Mouse (Mus musculus) stomach, embryonic 15.5 days (tissue): ENCODE measurements around the gene Ltc4s. TPM values are rescaled to one million over a fixed set of nuclear protein-coding genes. Genes with fewer than 3 reads are reported as not detected.

Experiments used
- ATAC-seq: fragments of 200-750 bp; cut with Nextera tagmentation; 2 replicates; pipeline ENCODE4 v1.8.0; 2017; ENCODE audit warnings: low read depth, moderate number of reproducible peaks, moderate TSS enrichment; ENCODE audit not compliant: insufficient read depth, low FRiP score
- H3K27ac ChIP-seq: fragments of 300-500 bp; sonication (generic); 2 replicates; pipeline ENCODE4 v1.5.1; 2015; ENCODE audit warnings: mild to moderate bottlenecking, inconsistent platforms
- H3K27me3 ChIP-seq: fragments of 300-500 bp; sonication (generic); replicated peaks from 2 replicates; pipeline ENCODE4 v1.6.1; 2015; ENCODE audit warnings: inconsistent platforms
- H3K36me3 ChIP-seq: fragments of 300-500 bp; sonication (generic); 2 replicates; pipeline ENCODE4 v1.6.1; 2015; ENCODE audit warnings: inconsistent platforms
- H3K4me1 ChIP-seq: fragments of 300-500 bp; sonication (generic); 2 replicates; pipeline ENCODE4 v1.6.1; 2015; ENCODE audit warnings: inconsistent platforms
- H3K4me2 ChIP-seq: fragments of 300-500 bp; sonication (generic); 2 replicates; pipeline ENCODE4 v1.6.1; 2015; ENCODE audit warnings: mild to moderate bottlenecking, inconsistent platforms
- H3K4me3 ChIP-seq: fragments of 300-500 bp; sonication (generic); replicated peaks from 2 replicates; pipeline ENCODE4 v1.5.1; 2015; ENCODE audit warnings: inconsistent platforms
- H3K9ac ChIP-seq: fragments of 300-500 bp; sonication (generic); 2 replicates; pipeline ENCODE4 v1.6.1; 2015; ENCODE audit warnings: inconsistent platforms
- H3K9me3 ChIP-seq: fragments of 300-500 bp; sonication (generic); 2 replicates; pipeline ENCODE4 v1.6.1; 2016; ENCODE audit warnings: inconsistent platforms
- WGBS: fragments of 180-500 bp; shearing (Covaris S2); methylation state at CpG from one replicate; pipeline ENCODE4 v1.1.7; 2015; 5-methylcytosine and 5-hydroxymethylcytosine counted together
- polyA plus RNA-seq: library from polyadenylated mRNA; unstranded; fragments of >200 nt; fragmentation: Nextera tagmentation; extraction: Ambion mirVana; gene quantifications from 2 replicates; pipeline ENCODE4 v1.2.1, GENCODE M21; 2015

The Ltc4s gene
- polyA plus RNA-seq, 1 experiment from 2014 or later, result 4.5 TPM

DNA sequence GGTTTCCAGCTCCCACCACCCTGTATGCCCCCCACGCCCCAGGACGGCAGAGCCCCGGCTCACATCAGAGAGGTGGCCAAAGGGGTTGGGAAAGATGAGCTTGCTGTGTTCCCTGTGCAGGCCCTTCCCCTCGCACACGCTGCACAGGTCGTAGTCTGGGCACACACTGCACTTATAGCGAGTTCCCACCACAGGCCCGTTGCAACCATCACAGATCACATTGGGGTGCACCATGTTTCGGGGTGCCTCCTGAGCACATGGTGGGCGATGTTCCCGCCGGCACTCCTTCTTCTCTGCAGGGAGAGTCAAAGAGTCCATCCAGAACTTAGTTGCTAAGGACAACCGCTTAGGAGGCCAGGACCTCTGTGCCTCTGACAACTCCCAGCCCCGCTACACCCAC is 31.1 kb downstream of the Ltc4s start:
- Histone ChIP-seq H3K27me3 (no peaks in the 10 kb centered on the region), H3K36me3 (peaks cover 46% of the 10 kb centered on the region), H3K4me1 (peaks cover 10% of the 10 kb centered on the region), H3K9me3 (no peaks in the 10 kb centered on the region), H3K9ac (no peak overlapping the region), H3K4me2 (no peak overlapping the region), H3K4me3 (no peak overlapping the region), H3K27ac (no peak overlapping the region)
- ATAC-seq, result no peak
- 94% methylated on average over 14 of the region's 14 CpGs for WGBS

DNA sequence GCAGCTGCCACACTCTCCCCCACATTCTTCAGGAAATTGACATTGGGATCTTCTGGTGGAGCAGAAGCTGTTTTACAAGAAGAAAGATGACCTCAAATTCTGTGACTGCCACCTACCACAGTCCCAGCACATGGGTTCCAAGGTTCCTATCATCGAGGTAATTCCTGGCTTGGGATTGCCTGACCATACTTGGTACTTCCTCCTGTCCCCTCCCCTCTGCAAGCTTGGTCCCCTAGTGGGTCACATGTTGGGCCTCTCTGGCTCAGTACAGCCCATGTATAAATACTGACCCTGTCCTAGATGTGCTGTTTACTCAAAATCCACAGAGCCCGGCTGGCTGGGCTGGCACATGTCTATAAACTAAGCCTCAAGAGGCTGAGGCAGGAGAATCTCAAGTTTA is 32.4 kb downstream of the Ltc4s start:
- ATAC-seq, result no peak
- H3K4me3 ChIP-seq, result no peak overlapping the region
- no peaks in the 10 kb centered on the region for H3K27me3 ChIP-seq
- H3K4me1 ChIP-seq, result peaks cover 8% of the 10 kb centered on the region
- peaks cover 59% of the 10 kb centered on the region for H3K36me3 ChIP-seq
- H3K9me3 ChIP-seq, result no peaks in the 10 kb centered on the region
- H3K4me2 ChIP-seq, result no peak overlapping the region
- no peak overlapping the region for H3K9ac ChIP-seq
- H3K27ac ChIP-seq, result no peak overlapping the region
- 80% methylated on average over 2 of the region's 2 CpGs for WGBS

DNA sequence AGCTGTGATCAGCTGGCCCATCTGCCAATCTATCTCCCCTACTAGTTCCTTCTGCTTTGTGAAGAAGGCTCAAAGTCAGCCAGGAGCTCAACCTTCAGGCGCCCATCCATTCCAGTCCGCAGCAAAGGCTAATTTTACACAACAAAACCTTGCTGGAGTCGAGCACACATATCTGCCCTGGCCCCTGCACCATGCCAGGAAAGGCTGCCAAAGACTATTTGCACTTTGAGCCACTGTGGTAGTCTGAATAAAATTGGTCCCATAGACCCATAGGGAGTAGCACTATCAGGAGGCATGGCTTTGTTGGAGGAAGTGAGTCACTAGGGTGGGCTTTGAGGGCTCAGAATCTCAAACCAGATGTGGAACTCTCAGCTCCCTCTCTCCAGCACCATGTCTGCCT is 33.0 kb downstream of the Ltc4s start:
- 92% methylated on average over 3 of the region's 3 CpGs for WGBS
- Histone ChIP-seq H3K27me3 (no peaks in the 10 kb centered on the region), H3K36me3 (peaks cover 65% of the 10 kb centered on the region), H3K9ac (no peak overlapping the region), H3K9me3 (no peaks in the 10 kb centered on the region), H3K27ac (no peak overlapping the region), H3K4me3 (no peak overlapping the region), H3K4me1 (0 out of 2 replicates have a peak, but pooled peaks cover 5% of the 10 kb centered on the region), H3K4me2 (no peak overlapping the region)
- ATAC-seq, result no peak

DNA sequence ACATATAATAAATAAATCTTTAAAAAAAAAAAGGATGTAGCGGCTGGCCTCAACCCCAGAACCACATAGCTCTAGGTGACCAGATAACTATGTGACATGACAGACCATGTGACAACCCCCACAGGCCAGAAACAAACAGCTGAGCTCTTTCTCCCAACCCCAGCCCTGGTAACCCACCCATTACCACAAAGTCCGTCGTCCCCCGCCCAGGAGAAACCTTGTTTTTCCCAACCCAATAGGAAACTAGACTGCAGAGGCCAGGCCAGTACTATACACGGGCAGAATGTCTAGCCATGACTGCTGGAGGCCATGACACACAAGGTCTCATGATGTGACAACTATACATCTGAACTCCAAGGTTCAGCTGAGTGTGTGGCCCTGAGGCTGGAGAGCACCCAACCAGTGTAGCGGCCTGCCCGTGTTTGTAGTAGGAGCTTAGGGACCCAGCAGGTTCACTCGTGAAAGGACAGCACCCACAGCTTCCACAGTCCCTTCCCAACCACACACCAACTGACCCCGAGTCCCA is 35.1 kb downstream of the Ltc4s start:
- Histone ChIP-seq H3K9me3 (no peaks in the 10 kb centered on the region), H3K27me3 (no peaks in the 10 kb centered on the region), H3K4me3 (no peak overlapping the region), H3K27ac (no peak overlapping the region), H3K4me1 (no peaks in the 10 kb centered on the region), H3K9ac (no peak overlapping the region), H3K4me2 (no peak overlapping the region), H3K36me3 (peaks cover 82% of the 10 kb centered on the region)
- 91% methylated on average over 9 of the region's 9 CpGs for WGBS
- ATAC-seq, result no peak

DNA sequence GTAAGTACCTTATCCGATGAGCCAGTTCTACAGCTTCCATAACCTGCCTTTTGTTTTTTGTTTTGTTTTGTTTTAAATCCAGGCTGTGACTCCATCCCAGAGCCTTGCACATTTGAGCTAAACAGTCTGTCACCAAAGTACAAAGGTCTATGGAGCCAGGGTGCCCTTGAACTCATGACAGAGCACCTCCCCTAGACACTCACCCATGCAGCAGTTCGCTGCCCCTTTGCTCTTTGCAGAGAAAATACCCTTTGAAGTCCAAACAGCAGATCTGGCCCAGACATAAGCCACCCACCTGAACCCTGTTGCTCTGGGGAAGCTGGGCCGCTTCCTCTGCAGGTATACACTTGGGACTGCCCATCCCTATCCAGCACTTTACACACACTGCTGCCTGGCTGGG is 36.8 kb downstream of the Ltc4s start:
- Histone ChIP-seq H3K27me3 (no peaks in the 10 kb centered on the region), H3K9ac (no peak overlapping the region), H3K4me3 (no peak overlapping the region), H3K9me3 (no peaks in the 10 kb centered on the region), H3K4me2 (no peak overlapping the region), H3K36me3 (peaks cover 66% of the 10 kb centered on the region), H3K27ac (no peak overlapping the region), H3K4me1 (no peaks in the 10 kb centered on the region)
- 90% methylated on average over 3 of the region's 3 CpGs for WGBS
- no peak for ATAC-seq

DNA sequence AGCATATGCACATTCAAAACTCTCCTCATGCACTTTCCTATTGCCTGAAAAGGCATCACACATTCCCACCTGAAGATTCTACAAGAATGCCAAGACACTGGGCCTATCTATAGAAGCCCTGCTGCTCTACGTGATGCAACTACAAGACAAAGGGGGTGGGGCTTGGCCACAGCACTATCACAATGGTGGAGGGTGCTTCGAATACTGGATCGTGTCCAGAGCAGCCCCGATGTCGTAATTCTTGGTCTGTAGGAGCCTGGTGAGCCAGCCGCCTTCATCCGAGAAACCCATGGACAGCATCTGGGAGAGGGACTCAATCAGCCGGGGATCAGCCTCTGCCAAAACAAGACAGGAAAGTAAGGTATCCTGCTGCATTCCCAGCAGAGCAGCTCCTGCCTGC is 37.8 kb downstream of the Ltc4s start:
- Histone ChIP-seq H3K9me3 (no peaks in the 10 kb centered on the region), H3K36me3 (peaks cover 56% of the 10 kb centered on the region), H3K27ac (no peak overlapping the region), H3K4me3 (no peak overlapping the region), H3K4me1 (no peaks in the 10 kb centered on the region), H3K9ac (no peak overlapping the region), H3K27me3 (no peaks in the 10 kb centered on the region), H3K4me2 (no peak overlapping the region)
- ATAC-seq, result no peak
- WGBS, result 81% methylated on average over 8 of the region's 8 CpGs

DNA sequence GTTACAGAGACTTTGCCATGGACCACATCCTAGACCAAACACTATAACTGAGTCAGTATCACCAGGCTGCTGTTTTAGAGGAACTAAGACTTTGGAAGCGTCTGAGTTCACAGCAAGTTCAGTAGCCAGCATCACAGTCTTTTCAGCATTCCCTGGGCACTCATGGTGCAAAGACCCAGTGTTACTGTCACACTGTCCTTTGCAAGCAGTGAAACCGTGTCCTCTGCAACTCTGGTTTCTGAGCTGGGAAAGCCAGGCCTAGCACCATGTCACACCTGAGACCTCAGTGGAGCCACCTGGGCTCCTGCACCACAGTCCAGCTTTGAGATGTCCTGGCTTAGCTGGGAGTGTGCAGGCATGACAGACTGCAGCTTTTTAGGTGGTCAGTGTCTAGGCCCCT is 39.5 kb downstream of the Ltc4s start:
- H3K36me3 ChIP-seq, result peaks cover 41% of the 10 kb centered on the region

DNA sequence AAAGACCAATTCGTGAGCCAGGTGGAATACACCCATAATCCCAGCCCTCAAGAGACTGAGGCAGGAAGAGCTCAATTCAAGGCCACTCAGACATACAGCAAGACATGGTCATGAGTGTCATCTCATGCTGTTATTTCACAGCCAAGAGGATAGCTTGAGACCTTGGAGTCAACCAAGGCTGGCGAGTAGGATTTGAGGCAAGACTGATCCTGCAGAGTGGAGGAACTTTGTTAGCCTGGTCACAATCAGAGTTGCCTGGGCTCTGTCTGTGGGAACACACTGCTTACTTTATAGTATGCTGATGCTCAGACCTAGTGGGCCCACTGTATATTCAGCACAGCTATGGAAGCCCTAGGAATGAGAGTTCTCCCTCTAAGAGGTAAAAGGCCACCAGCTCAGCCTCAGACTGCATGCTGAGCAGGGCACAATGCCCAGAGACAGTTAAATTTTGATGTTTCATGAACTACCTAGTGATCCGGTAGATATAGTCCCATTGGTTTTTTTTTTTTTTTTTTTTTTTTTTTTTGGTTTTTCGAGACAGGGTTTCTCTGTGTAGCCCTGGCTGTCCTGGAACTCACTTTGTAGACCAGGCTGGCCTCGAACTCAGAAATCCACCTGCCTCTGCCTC is 40.1 kb downstream of the Ltc4s start:
- no peak overlapping the region for H3K27ac ChIP-seq
- 79% methylated on average over 4 of the region's 5 CpGs for WGBS
- ATAC-seq, result no peak
- no peaks in the 10 kb centered on the region for H3K9me3 ChIP-seq
- H3K4me3 ChIP-seq, result no peak overlapping the region
- H3K36me3 ChIP-seq, result peaks cover 41% of the 10 kb centered on the region
- H3K27me3 ChIP-seq, result no peaks in the 10 kb centered on the region
- no peak overlapping the region for H3K4me2 ChIP-seq
- no peak overlapping the region for H3K9ac ChIP-seq
- no peaks in the 10 kb centered on the region for H3K4me1 ChIP-seq

More for the DNA sequence above, 39.5 kb downstream of the Ltc4s start:
- H3K4me2 ChIP-seq, result no peak overlapping the region
- 83% methylated on average over 2 of the region's 2 CpGs for WGBS
- H3K4me3 ChIP-seq, result no peak overlapping the region
- H3K4me1 ChIP-seq, result no peaks in the 10 kb centered on the region
- no peaks in the 10 kb centered on the region for H3K9me3 ChIP-seq
- no peaks in the 10 kb centered on the region for H3K27me3 ChIP-seq
- ATAC-seq, result no peak
- H3K27ac ChIP-seq, result no peak overlapping the region
- H3K9ac ChIP-seq, result no peak overlapping the region

DNA sequence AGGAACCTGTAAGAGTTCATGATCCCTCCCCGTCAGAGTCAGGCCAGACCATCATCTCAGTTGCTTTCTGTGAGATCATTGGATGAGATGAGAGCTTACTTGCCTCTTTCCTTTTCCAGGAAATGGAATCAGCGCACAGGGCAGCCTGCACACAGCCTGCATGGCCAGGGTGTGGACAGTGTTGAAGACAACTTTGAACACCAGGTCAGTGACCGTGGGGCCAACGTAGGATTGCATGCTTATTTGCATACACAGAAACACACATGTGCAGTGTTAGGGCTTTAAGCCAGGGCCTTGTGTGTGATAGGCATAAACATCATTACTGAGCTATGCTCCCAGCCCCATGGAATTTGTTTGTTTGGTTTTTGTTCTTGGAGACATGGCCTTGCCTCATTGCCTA is 40.9 kb downstream of the Ltc4s start:
- H3K27me3 ChIP-seq, result no peaks in the 10 kb centered on the region
- H3K36me3 ChIP-seq, result peaks cover 37% of the 10 kb centered on the region
- H3K4me1 ChIP-seq, result no peaks in the 10 kb centered on the region
- WGBS, result 80% methylated on average over 4 of the region's 4 CpGs
- no peak overlapping the region for H3K27ac ChIP-seq
- no peak overlapping the region for H3K4me2 ChIP-seq
- no peaks in the 10 kb centered on the region for H3K9me3 ChIP-seq
- no peak for ATAC-seq
- H3K9ac ChIP-seq, result no peak overlapping the region
- no peak overlapping the region for H3K4me3 ChIP-seq

DNA sequence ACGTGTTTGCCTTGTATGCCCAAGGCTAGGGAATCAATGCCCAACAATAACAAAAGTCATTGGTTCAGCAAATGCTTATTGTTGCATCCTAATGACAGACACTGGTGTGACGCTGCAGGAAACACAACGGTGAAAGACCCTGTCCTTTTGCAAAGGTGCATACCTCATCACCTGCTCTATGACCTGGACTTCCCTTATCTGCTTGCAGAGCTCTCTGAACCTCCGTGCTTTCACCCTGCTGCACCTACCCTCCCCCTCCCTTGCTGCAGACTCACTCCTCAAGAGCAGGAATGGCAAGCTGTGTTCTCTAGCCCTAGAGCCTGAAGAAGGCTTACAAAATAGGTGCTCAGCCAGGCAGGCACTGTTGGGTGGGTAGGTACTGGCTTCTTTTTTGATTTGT is 43.6 kb downstream of the Ltc4s start:
- ATAC-seq, result no peak
- Histone ChIP-seq H3K4me1 (no peaks in the 10 kb centered on the region), H3K4me2 (no peak overlapping the region), H3K4me3 (no peak overlapping the region), H3K9me3 (no peaks in the 10 kb centered on the region), H3K27ac (no peak overlapping the region), H3K27me3 (no peaks in the 10 kb centered on the region), H3K9ac (no peak overlapping the region), H3K36me3 (peaks cover 10% of the 10 kb centered on the region)
- WGBS, result 62% methylated on average over 4 of the region's 4 CpGs

DNA sequence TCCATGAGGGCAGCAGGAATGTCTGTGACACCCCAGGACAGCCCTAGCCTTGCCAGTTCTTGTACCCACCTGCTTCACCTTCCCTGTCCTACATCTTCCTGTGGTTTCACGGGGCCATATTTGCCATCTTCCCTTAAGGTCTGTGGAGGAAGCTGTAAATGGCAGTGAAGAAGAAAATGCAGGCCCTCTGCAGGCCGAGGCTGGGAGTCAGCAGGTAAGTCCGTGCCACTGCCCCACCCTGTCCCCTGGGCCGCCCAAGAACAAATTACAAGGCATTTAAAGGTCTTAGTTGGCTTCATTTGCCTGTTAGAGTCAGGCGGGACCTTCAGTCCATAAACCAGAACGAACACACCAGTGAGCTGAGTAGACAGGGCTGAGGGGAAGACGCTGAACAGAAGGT is 44.3 kb downstream of the Ltc4s start:
- 68% methylated on average over 7 of the region's 7 CpGs for WGBS
- Histone ChIP-seq H3K9ac (no peak overlapping the region), H3K4me1 (no peaks in the 10 kb centered on the region), H3K9me3 (no peaks in the 10 kb centered on the region), H3K27me3 (no peaks in the 10 kb centered on the region), H3K4me2 (no peak overlapping the region), H3K4me3 (no peak overlapping the region), H3K36me3 (peaks cover 3% of the 10 kb centered on the region; the same call in 1 of the 2 replicates), H3K27ac (no peak overlapping the region)
- ATAC-seq, result no peak

DNA sequence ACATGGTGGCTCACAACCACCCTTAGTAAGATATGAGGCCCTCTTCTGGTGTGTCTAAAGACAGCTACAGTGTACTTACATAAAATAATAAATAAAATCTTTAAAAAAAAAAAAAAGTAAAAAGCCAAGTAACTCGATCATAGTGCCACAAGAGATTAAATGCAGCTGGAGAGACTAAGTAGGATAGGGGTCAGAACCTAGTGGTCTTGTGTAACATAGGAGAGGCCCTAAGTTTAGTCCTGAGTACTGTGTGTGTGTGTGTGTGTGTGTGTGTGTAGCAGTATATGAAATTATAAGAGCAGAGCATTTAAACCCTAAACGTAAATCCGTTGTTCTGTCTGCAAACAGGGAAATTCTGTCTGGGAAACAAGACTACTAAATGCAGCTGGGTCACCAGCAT is 46.1 kb downstream of the Ltc4s start:
- no peaks in the 10 kb centered on the region for H3K4me1 ChIP-seq
- no peak overlapping the region for H3K4me3 ChIP-seq
- WGBS, result 73% methylated on average over 3 of the region's 3 CpGs
- H3K9ac ChIP-seq, result no peak overlapping the region
- H3K4me2 ChIP-seq, result no peak overlapping the region
- H3K27ac ChIP-seq, result no peak overlapping the region
- no peak for ATAC-seq
- no peaks in the 10 kb centered on the region for H3K27me3 ChIP-seq
- no peaks in the 10 kb centered on the region for H3K9me3 ChIP-seq
- H3K36me3 ChIP-seq, result no peaks in the 10 kb centered on the region

DNA sequence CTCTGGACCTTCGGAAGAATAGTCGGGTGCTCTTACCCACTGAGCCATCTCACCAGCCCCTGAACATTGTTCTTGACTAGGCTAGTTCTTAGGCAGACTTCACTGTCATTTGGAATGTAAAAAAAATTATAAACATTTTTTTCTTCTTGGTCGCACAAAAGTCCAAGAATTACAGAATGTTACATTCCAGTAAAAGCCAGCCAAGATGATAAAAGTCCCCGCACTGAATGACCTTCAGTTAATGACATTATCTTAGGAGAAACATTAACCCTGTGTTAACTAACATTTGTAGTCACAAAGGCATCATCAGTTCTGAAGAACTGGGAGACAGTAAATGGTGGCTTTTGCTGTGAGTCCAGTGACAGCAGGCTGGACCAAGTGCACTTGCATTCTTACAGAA is 48.1 kb downstream of the Ltc4s start:
- Histone ChIP-seq H3K9me3 (no peaks in the 10 kb centered on the region), H3K36me3 (no peaks in the 10 kb centered on the region), H3K9ac (no peak overlapping the region), H3K4me2 (no peak overlapping the region), H3K27me3 (no peaks in the 10 kb centered on the region), H3K4me3 (no peak overlapping the region), H3K4me1 (no peaks in the 10 kb centered on the region), H3K27ac (no peak overlapping the region)
- WGBS, result 66% methylated on average over 4 of the region's 4 CpGs
- no peak for ATAC-seq
